Mouse (Mus musculus): ENCODE results near the gene Mia.

Mia gene

GRCm38 (mm10) chr7:27162780-27163449 is 18.0 kb downstream of the Mia start:
- intact Hi-C loops (cut with DNase I): no loop called here

- intact Hi-C loops (cut with DNase I): no loop called here
Measured at GRCm38 (mm10) chr7:27161744-27162143, 19.2 kb downstream of the Mia start.

- intact Hi-C loops (cut with DNase I): no loop called here
Measured at GRCm38 (mm10) chr7:27160921-27161320, 20.0 kb downstream of the Mia start.

- intact Hi-C loops (cut with DNase I): loop anchor here (5.0 kb wide), 1 partner anchor 127 kb away; no protein-coding TSS in a partner anchor
Measured at GRCm38 (mm10) chr7:27159882-27160281, 21.1 kb downstream of the Mia start.

GRCm38 (mm10) chr7:27159256-27159655 is 21.7 kb downstream of the Mia start:
- intact Hi-C loops (cut with DNase I): loop anchor here (5.0 kb wide), 1 partner anchor 128 kb away; no protein-coding TSS in a partner anchor

GRCm38 (mm10) chr7:27158171-27158570 is 22.8 kb downstream of the Mia start:
- intact Hi-C loops (cut with DNase I): loop anchor here (5.0 kb wide), 1 partner anchor 129 kb away; no protein-coding TSS in a partner anchor

GRCm38 (mm10) chr7:27156005-27156404 is 25.0 kb downstream of the Mia start:
- intact Hi-C loops (cut with DNase I): loop anchor here (5.0 kb wide), 1 partner anchor 131 kb away; no protein-coding TSS in a partner anchor

GRCm38 (mm10) chr7:27153205-27153764 is 27.7 kb downstream of the Mia start, which contains the start of gene Cyp2t4:
Gene Cyp2t4, plus strand, starts transcription at chr7:27153714.
- intact Hi-C loops (cut with DNase I): no loop called here

GRCm38 (mm10) chr7:27136410-27136996 is 44.5 kb downstream of the Mia start:
- intact Hi-C loops (cut with DNase I): no loop called here

GRCm38 (mm10) chr7:27133757-27134156 is 47.2 kb downstream of the Mia start:
- intact Hi-C loops (cut with DNase I): loop anchor here (2.0 kb wide), 1 partner anchor 151 kb away; no protein-coding TSS in a partner anchor

- intact Hi-C loops (cut with DNase I): loop anchor here (2.0 kb wide), 1 partner anchor 152 kb away; no protein-coding TSS in a partner anchor
Measured at GRCm38 (mm10) chr7:27133156-27133555, 47.8 kb downstream of the Mia start.

- intact Hi-C loops (cut with DNase I): loop anchor here (2.0 kb wide), 1 partner anchor 152 kb away; no protein-coding TSS in a partner anchor
Measured at GRCm38 (mm10) chr7:27132588-27132987, 48.4 kb downstream of the Mia start.

- intact Hi-C loops (cut with DNase I): no loop called here
Measured at GRCm38 (mm10) chr7:27131387-27131786, 49.6 kb downstream of the Mia start.

GRCm38 (mm10) chr7:27130521-27131370 is 50.2 kb downstream of the Mia start:
- intact Hi-C loops (cut with DNase I): no loop called here

- intact Hi-C loops (cut with DNase I): loop anchor here (5.0 kb wide), 1 partner anchor 353 kb away; no protein-coding TSS in a partner anchor
Measured at GRCm38 (mm10) chr7:27129811-27130210, 51.1 kb downstream of the Mia start.

Small RNAs within 50 kb of the gene (microRNA-seq; reads per million reads assigned to microRNA genes)
- gene Mir1191 (0.23 to 0.25 reads per million in 2 experiments), gene Mir3101 (0 reads per million in 2 experiments)

Measured in adrenal gland (tissue).